Mouse (Mus musculus) stomach, embryonic 15.5 days (tissue): ENCODE data around the gene Ankle2. TPM values are rescaled to one million over a fixed set of nuclear protein-coding genes. Genes with fewer than 3 reads are reported as not detected.

Source experiments
- ATAC-seq: fragments of 200-750 bp; cut with Nextera tagmentation; 2 replicates; pipeline ENCODE4 v1.8.0; 2017; ENCODE audit warnings: low read depth, moderate number of reproducible peaks, moderate TSS enrichment; ENCODE audit not compliant: insufficient read depth, low FRiP score
- H3K27ac ChIP-seq: fragments of 300-500 bp; sonication (generic); 2 replicates; pipeline ENCODE4 v1.5.1; 2015; ENCODE audit warnings: mild to moderate bottlenecking, inconsistent platforms
- H3K27me3 ChIP-seq: fragments of 300-500 bp; sonication (generic); replicated peaks from 2 replicates; pipeline ENCODE4 v1.6.1; 2015; ENCODE audit warnings: inconsistent platforms
- H3K36me3 ChIP-seq: fragments of 300-500 bp; sonication (generic); 2 replicates; pipeline ENCODE4 v1.6.1; 2015; ENCODE audit warnings: inconsistent platforms
- H3K4me1 ChIP-seq: fragments of 300-500 bp; sonication (generic); 2 replicates; pipeline ENCODE4 v1.6.1; 2015; ENCODE audit warnings: inconsistent platforms
- H3K4me2 ChIP-seq: fragments of 300-500 bp; sonication (generic); 2 replicates; pipeline ENCODE4 v1.6.1; 2015; ENCODE audit warnings: mild to moderate bottlenecking, inconsistent platforms
- H3K4me3 ChIP-seq: fragments of 300-500 bp; sonication (generic); replicated peaks from 2 replicates; pipeline ENCODE4 v1.5.1; 2015; ENCODE audit warnings: inconsistent platforms
- H3K9ac ChIP-seq: fragments of 300-500 bp; sonication (generic); 2 replicates; pipeline ENCODE4 v1.6.1; 2015; ENCODE audit warnings: inconsistent platforms
- H3K9me3 ChIP-seq: fragments of 300-500 bp; sonication (generic); 2 replicates; pipeline ENCODE4 v1.6.1; 2016; ENCODE audit warnings: inconsistent platforms
- WGBS: fragments of 180-500 bp; shearing (Covaris S2); methylation state at CpG from one replicate; pipeline ENCODE4 v1.1.7; 2015; 5-methylcytosine and 5-hydroxymethylcytosine counted together
- polyA plus RNA-seq: library from polyadenylated mRNA; unstranded; fragments of >200 nt; fragmentation: Nextera tagmentation; extraction: Ambion mirVana; gene quantifications from 2 replicates; pipeline ENCODE4 v1.2.1, GENCODE M21; 2015

Gene Ankle2
- polyA plus RNA-seq, 1 experiment from 2014 or later: 24.8 TPM

DNA sequence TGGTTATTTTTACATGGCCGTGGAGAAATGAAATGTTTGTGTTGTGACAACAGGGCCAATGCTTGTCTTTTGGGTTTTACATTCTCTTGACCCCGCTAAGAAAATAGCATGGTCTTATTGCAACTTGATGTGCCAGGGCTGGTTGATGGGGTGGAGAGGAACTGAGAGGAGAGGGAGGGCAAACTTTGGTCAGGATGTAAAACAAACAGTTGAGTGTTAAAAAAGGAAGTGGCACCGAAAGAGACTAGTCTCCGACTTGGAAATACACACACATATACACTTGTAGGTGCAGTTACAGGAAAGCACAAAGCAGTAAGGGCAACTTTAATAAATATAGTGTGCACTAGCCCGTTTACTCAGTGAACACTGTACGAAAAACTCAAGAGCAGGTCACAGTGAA is 1.5 kb downstream of the Ankle2 start:
- Histone ChIP-seq H3K27me3 (no peaks in the 10 kb centered on the region), H3K27ac (no peak overlapping the region), H3K9me3 (no peaks in the 10 kb centered on the region), H3K36me3 (peaks cover 3% of the 10 kb centered on the region; the same call in 1 of the 2 replicates), H3K4me3 (no peak overlapping the region), H3K4me1 (0 out of 2 replicates have a peak, but pooled peaks cover 13% of the 10 kb centered on the region), H3K9ac (no peak overlapping the region), H3K4me2 (peak overlapping the region; percentile 61; the same call in 1 of the 2 replicates)
- ATAC-seq: no peak
- 80% methylated on average over 6 of the region's 6 CpGs for WGBS

- no peaks in the 10 kb centered on the region for H3K4me1 ChIP-seq
- no peak overlapping the region for H3K9ac ChIP-seq
- no peaks in the 10 kb centered on the region for H3K27me3 ChIP-seq
- WGBS: 74% methylated on average over 2 of the region's 2 CpGs
- H3K4me3 ChIP-seq: no peak overlapping the region
- H3K4me2 ChIP-seq: no peak overlapping the region
- H3K36me3 ChIP-seq: peaks cover 64% of the 10 kb centered on the region
- ATAC-seq: no peak
- H3K9me3 ChIP-seq: no peaks in the 10 kb centered on the region
- H3K27ac ChIP-seq: no peak overlapping the region
Measured at GRCm38 (mm10) chr5:110244091-110244490, 13.3 kb downstream of the Ankle2 start.

GRCm38 (mm10) chr5:110266941-110267340 is 36.1 kb downstream of the Ankle2 start:
- WGBS: 78% methylated on average over 4 of the region's 4 CpGs

GRCm38 (mm10) chr5:110269141-110270101 is 38.6 kb downstream of the Ankle2 start, which contains the start of gene Pgam5:
Pgam5 (minus strand) TSS chr5:110269913.
- ATAC-seq: peak; percentile 85
- H3K9ac ChIP-seq: peak within 1 kb of the TSS; percentile 49
- H3K9me3 ChIP-seq: no peaks in the 10 kb centered on the region
- under 1% methylated on average over 66 of the region's 66 CpGs for WGBS
- H3K4me3 ChIP-seq: peak within 1 kb of the TSS; percentile 74
- no peaks in the 10 kb centered on the region for H3K27me3 ChIP-seq
- peak within 1 kb of the TSS; percentile 80 for H3K4me2 ChIP-seq
- H3K27ac ChIP-seq: no peak within 1 kb of the TSS
- H3K36me3 ChIP-seq: peaks cover 22% of the 10 kb centered on the region
- H3K4me1 ChIP-seq: peaks cover 8% of the 10 kb centered on the region

More at GRCm38 (mm10) chr5:110266941-110267340, 36.1 kb downstream of the Ankle2 start:
- no peak overlapping the region for H3K9ac ChIP-seq
- H3K36me3 ChIP-seq: peaks cover 24% of the 10 kb centered on the region
- ATAC-seq: no peak
- peaks cover 8% of the 10 kb centered on the region for H3K4me1 ChIP-seq
- H3K27me3 ChIP-seq: no peaks in the 10 kb centered on the region
- H3K9me3 ChIP-seq: no peaks in the 10 kb centered on the region
- H3K4me2 ChIP-seq: no peak overlapping the region
- no peak overlapping the region for H3K27ac ChIP-seq
- no peak overlapping the region for H3K4me3 ChIP-seq

DNA sequence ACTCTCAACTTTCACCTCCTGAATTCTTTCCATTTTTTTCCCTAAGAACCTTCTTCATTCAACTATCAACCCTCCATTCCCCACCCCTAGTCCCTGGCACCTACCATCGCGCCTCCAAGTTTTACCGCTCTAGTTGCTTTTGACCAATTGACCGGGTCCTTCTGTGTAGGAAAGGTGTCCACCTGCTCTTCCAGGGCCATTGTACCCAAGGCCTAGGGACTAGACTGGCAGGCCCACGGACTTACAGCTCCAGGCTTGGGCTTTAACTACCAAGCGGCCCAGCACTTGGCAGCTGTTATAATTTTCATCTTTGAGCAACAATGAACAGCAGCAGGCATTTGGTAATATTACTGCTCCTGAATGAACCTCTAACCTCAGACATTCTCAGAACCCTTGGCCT is 39.4 kb downstream of the Ankle2 start:
- no peaks in the 10 kb centered on the region for H3K27me3 ChIP-seq
- H3K9me3 ChIP-seq: no peaks in the 10 kb centered on the region
- H3K27ac ChIP-seq: no peak overlapping the region
- peaks cover 8% of the 10 kb centered on the region for H3K4me1 ChIP-seq
- H3K36me3 ChIP-seq: peaks cover 14% of the 10 kb centered on the region
- H3K4me3 ChIP-seq: no peak overlapping the region
- ATAC-seq: no peak
- H3K4me2 ChIP-seq: no peak overlapping the region
- H3K9ac ChIP-seq: no peak overlapping the region
- WGBS: 92% methylated on average over 6 of the region's 6 CpGs

DNA sequence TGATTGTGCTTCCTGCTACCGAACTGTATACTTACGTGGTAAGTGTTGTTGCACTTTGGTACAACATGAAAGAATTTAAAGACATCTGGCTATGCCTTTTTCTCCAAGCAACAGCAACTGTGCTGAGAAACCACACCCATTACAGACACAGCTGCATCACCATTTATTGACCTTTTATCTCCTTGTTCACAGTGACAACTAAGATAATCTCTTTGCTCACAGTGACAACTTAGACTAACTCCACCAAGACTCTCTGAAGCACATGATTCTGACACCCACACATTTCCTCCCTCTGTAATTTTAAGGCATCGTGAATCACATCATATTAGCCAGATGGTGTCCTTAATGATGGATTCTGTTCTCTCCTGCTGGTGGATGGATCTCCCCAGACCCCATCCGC is 43.3 kb downstream of the Ankle2 start:
- Histone ChIP-seq H3K9ac (no peak overlapping the region), H3K4me1 (no peaks in the 10 kb centered on the region), H3K27ac (no peak overlapping the region), H3K4me2 (no peak overlapping the region), H3K27me3 (no peaks in the 10 kb centered on the region), H3K36me3 (no peaks in the 10 kb centered on the region), H3K4me3 (no peak overlapping the region), H3K9me3 (no peaks in the 10 kb centered on the region)
- WGBS: 82% methylated on average over 4 of the region's 4 CpGs
- ATAC-seq: no peak

DNA sequence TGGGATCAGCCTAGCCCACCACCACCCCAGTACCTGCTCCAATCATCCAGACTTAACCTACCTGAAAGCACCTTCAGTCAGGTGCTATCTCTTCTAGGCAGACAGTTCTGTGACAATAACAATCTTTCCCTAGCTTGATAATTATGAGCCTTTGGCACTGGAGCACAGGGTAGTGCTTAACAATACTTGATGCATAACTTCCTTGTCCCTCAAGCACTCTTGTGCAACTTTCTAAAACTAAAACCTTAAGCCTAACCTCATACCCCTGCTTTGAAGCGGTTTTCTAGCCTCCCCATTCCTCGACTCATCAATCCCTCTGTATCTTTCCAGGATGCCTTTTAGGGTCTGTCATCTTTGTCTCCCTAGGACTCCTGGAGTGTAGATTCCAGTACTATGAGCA is 44.0 kb downstream of the Ankle2 start:
- Histone ChIP-seq H3K36me3 (no peaks in the 10 kb centered on the region), H3K4me1 (no peaks in the 10 kb centered on the region), H3K9ac (no peak overlapping the region), H3K4me2 (no peak overlapping the region), H3K4me3 (no peak overlapping the region), H3K27me3 (no peaks in the 10 kb centered on the region), H3K27ac (no peak overlapping the region), H3K9me3 (no peaks in the 10 kb centered on the region)
- ATAC-seq: no peak
- WGBS: 82% methylated on average over 2 of the region's 2 CpGs

GRCm38 (mm10) chr5:110276391-110276790 is 45.6 kb downstream of the Ankle2 start:
- Histone ChIP-seq H3K27me3 (no peaks in the 10 kb centered on the region), H3K9ac (no peak overlapping the region), H3K27ac (no peak overlapping the region), H3K4me2 (no peak overlapping the region), H3K36me3 (no peaks in the 10 kb centered on the region), H3K4me1 (no peaks in the 10 kb centered on the region), H3K4me3 (no peak overlapping the region), H3K9me3 (no peaks in the 10 kb centered on the region)
- 81% methylated on average over 2 of the region's 2 CpGs for WGBS
- ATAC-seq: no peak

- Histone ChIP-seq H3K9ac (no peak overlapping the region), H3K9me3 (no peaks in the 10 kb centered on the region), H3K4me1 (no peaks in the 10 kb centered on the region), H3K27me3 (no peaks in the 10 kb centered on the region), H3K4me3 (no peak overlapping the region), H3K4me2 (no peak overlapping the region), H3K27ac (no peak overlapping the region), H3K36me3 (no peaks in the 10 kb centered on the region)
- no peak for ATAC-seq
- 84% methylated on average over 1 of the region's 1 CpGs for WGBS
Measured at GRCm38 (mm10) chr5:110276910-110277309, 46.1 kb downstream of the Ankle2 start.

GRCm38 (mm10) chr5:110281984-110282383 is 51.2 kb downstream of the Ankle2 start:
- Histone ChIP-seq H3K9ac (no peak overlapping the region), H3K27me3 (no peaks in the 10 kb centered on the region), H3K27ac (no peak overlapping the region), H3K4me2 (no peak overlapping the region), H3K9me3 (no peaks in the 10 kb centered on the region), H3K36me3 (no peaks in the 10 kb centered on the region), H3K4me1 (peaks cover 4% of the 10 kb centered on the region; the same call in 1 of the 2 replicates), H3K4me3 (no peak overlapping the region)
- 84% methylated on average over 2 of the region's 2 CpGs for WGBS
- no peak for ATAC-seq

GRCm38 (mm10) chr5:110284536-110284935 is 53.7 kb downstream of the Ankle2 start:
- 11% methylated on average over 4 of the region's 4 CpGs for WGBS
- no peaks in the 10 kb centered on the region for H3K27me3 ChIP-seq
- H3K9ac ChIP-seq: no peak overlapping the region
- H3K27ac ChIP-seq: no peak overlapping the region
- H3K4me2 ChIP-seq: peak overlapping the region; percentile 98
- H3K4me3 ChIP-seq: peak overlapping the region; percentile 81; the same call in 1 of the 2 replicates
- no peaks in the 10 kb centered on the region for H3K36me3 ChIP-seq
- H3K9me3 ChIP-seq: no peaks in the 10 kb centered on the region
- ATAC-seq: no peak
- H3K4me1 ChIP-seq: peaks cover 6% of the 10 kb centered on the region; the same call in 1 of the 2 replicates

- no peak for ATAC-seq
- H3K9ac ChIP-seq: no peak overlapping the region
- no peaks in the 10 kb centered on the region for H3K27me3 ChIP-seq
- H3K4me3 ChIP-seq: peak overlapping the region; percentile 81
- H3K4me1 ChIP-seq: peaks cover 6% of the 10 kb centered on the region; the same call in 1 of the 2 replicates
- no peaks in the 10 kb centered on the region for H3K9me3 ChIP-seq
- no peak overlapping the region for H3K27ac ChIP-seq
- 3% methylated on average over 15 of the region's 15 CpGs for WGBS
- peak overlapping the region; percentile 98 for H3K4me2 ChIP-seq
- H3K36me3 ChIP-seq: no peaks in the 10 kb centered on the region
Measured at GRCm38 (mm10) chr5:110285156-110285555, 54.4 kb downstream of the Ankle2 start.
